Mouse (Mus musculus) hindbrain, embryonic 10.5 days (tissue): ENCODE results near the gene Zfp950. TPM values are rescaled to one million over a fixed set of nuclear protein-coding genes. Genes with fewer than 3 reads are reported as not detected.
"Not testable (repeated sequence)": the region's sequence is repeated elsewhere in the genome, so short reads cannot be mapped to it uniquely, and the experiment has no call there.

Experiments used
- DNase-seq: peaks from one replicate; pipeline ENCODE4 v3.0.0-alpha.2; 2017; ENCODE audit warnings: low spot score
- H3K27ac ChIP-seq: fragments of 300-500 bp; sonication (generic); 2 replicates; pipeline ENCODE4 v1.5.1; 2016; ENCODE audit warnings: mild to moderate bottlenecking, moderate library complexity
- H3K27me3 ChIP-seq: fragments of 300-500 bp; sonication (generic); 2 replicates; pipeline ENCODE4 v1.6.1; 2016; ENCODE audit warnings: mild to moderate bottlenecking; ENCODE audit not compliant: poor library complexity, insufficient read depth, severe bottlenecking
- H3K36me3 ChIP-seq: fragments of 300-500 bp; sonication (generic); 2 replicates; pipeline ENCODE4 v1.6.1; 2016; ENCODE audit warnings: mild to moderate bottlenecking, moderate library complexity
- H3K4me1 ChIP-seq: fragments of 300-500 bp; sonication (generic); replicated peaks from 2 replicates; pipeline ENCODE4 v1.6.1; 2016; ENCODE audit warnings: mild to moderate bottlenecking
- H3K4me3 ChIP-seq: fragments of 300-500 bp; sonication (generic); 2 replicates; pipeline ENCODE4 v1.5.1; 2016; ENCODE audit warnings: mild to moderate bottlenecking, moderate library complexity
- H3K9me3 ChIP-seq: fragments of 300-500 bp; sonication (generic); 2 replicates; pipeline ENCODE4 v1.6.1; 2016; ENCODE audit warnings: mild to moderate bottlenecking, moderate library complexity
- WGBS: fragments of 180-500 bp; shearing (Covaris S2); methylation state at CpG from one replicate; pipeline ENCODE4 v1.1.7; 2016; 5-methylcytosine and 5-hydroxymethylcytosine counted together
- polyA plus RNA-seq: library from polyadenylated mRNA; unstranded; fragments of >200 nt; fragmentation: Nextera tagmentation; extraction: Ambion mirVana; gene quantifications from 2 replicates; pipeline ENCODE4 v1.2.1, GENCODE M21; 2016

Zfp950 gene
- 18.6 and 21.6 TPM in 2 replicates for polyA plus RNA-seq

DNA sequence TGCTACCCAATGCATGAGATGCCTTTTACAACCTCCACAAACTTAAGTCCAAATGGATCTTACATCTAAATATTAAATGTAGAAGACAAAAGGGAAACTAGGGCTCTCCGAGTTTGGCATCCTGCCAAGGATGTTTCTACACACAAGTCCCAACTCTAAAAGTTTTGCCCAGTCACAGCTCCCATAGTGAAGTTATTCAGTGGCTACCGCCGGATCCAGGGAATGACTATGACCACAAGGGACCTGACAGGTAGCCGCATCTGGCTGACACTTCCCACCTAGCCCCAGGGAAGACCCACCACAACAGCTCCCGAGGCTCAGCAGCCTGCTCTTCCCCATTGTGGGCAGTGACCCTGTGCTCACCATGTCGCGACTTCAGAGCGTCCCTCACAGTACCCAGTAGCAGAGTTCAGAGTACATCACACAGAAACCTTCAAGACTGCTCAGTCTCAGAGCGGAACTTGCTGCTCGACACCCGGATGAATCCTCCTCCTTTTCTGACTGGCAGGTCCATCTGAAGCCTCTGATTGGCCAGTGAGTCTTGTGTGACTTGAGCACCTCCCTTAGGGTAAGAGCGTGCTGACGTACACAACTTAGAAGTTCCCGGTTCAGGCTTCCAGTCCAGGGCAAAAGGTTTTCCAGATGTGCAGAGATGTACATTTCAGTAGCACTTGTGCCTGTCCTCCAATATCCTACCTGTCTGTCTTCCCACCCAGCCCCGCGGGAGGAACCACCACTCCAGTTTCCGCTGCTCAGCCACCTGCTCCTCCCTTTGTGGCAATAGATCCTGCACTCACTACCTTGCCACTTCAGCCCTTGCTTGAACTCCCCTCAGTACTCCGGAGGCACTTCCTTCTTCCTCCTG lies at the start of gene Zfp950:
Gene Zfp950, minus strand, starts transcription at position 499 of the 865 bp plus-strand sequence.
- Histone ChIP-seq H3K27me3 (no peaks in the 10 kb centered on the region), H3K9me3 (no peaks in the 10 kb centered on the region), H3K4me1 (peaks cover 17% of the 10 kb centered on the region), H3K27ac (peak within 1 kb of the TSS; percentile 86), H3K36me3 (peaks cover 7% of the 10 kb centered on the region; the same call in 1 of the 2 replicates), H3K4me3 (peak within 1 kb of the TSS; percentile 84)
- WGBS, result under 1% methylated on average over 18 of the region's 18 CpGs
- DNase-seq, result peak; percentile 80

DNA sequence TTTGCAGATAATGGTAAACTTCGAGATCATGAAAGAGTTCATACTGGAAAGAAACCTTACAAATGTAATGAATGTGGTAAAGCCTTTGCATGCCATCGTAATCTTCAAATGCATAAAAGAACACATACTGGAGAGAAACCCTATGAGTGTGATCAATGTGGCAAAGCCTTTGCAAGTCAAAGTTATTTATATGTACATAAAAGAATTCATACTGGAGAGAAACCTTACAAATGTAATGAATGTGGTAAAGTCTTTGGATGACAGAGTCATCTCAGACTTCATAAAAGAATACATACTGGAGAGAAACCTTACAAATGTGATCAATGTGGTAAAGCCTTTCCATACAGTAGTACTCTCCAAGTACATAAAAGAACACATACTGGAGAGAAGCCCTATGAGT lies 43.0 kb upstream of the Zfp950 start, which contains the start of gene Gm6020:
Gene Gm6020, plus strand, starts transcription at position 301 of the 400 bp plus-strand sequence.
- peaks cover 47% of the 10 kb centered on the region for H3K9me3 ChIP-seq
- not testable (repeated sequence) for H3K27ac ChIP-seq, H3K4me1 ChIP-seq, DNase-seq, H3K27me3 ChIP-seq, H3K36me3 ChIP-seq, H3K4me3 ChIP-seq
- WGBS, result 86% methylated on average over 2 of the region's 2 CpGs

DNA sequence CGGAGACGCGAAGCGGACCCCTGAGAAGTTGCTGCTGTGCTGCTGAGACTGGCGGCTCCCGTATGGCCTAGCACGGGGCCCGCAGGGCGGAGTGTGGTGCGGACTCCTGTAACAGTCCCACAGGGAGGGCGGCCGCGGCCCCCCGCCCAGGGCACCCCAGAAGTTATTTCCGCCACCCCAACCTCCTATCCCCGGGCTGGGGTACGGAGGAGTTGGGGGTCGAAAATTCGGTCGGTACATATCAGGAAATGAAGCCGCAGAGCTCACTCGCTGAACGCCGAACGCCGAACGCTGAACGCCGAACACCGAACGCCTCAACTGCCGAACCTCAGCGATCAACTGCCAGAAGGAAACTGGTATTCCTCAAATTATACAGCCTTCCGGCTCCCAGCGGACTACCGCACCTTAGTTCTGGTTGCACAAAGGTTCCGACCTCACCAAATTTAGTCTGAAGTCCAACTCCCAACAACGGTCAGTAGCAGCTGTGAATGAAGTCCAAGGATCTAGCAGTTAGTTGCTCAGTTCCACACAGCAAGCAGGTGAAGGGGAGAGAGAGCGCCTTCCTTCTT lies 35.2 kb upstream of the Zfp950 start, which contains the start of gene Gm7102:
Gene Gm7102, minus strand, starts transcription at position 554 of the 569 bp plus-strand sequence.
- H3K4me1 ChIP-seq, result no peaks in the 10 kb centered on the region
- no peak within 1 kb of the TSS for H3K27ac ChIP-seq
- whole genome bisulfite sequencing, result 25% methylated on average over 39 of the region's 39 CpGs
- peaks cover 3% of the 10 kb centered on the region for H3K27me3 ChIP-seq
- no peaks in the 10 kb centered on the region for H3K36me3 ChIP-seq
- DNase-seq, result peak; percentile 17
- H3K4me3 ChIP-seq, result peak within 1 kb of the TSS; percentile 46
- H3K9me3 ChIP-seq, result peaks cover 19% of the 10 kb centered on the region; the same call in 1 of the 2 replicates

DNA sequence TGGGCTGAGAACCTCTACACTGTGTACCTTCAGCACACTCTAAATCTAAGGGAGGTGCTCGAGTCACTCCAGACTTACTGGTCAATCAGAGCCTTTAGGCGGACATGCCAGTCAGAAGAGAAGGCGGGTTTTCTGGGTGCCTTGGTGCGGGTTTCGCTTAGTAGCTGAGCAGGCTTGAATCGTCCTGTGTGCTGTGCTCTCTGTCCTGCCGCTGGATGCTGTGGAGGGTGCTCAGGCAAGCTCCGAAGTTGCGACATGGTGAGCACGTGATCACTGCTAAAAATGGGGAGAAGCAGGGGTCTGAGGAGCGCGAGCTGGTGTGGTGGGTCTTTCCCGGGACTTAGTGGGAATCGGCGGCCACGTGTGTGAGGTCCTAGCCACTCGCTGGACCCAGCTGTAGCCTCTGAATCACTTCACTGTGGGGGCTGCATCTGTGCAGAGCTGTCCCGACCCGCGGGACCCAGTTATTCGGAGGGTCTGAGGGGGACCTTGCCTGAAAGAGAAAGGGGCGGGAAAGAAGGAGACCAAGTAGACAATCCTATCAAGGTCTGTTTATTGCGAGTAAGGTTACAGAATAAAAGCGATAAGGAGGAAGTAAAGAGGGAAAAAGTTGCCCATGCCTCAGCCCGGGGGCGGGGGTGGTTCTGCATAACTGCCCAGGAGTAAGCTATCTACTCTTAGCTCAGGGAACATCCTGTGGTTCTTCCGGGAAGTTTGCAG lies 11.2 kb upstream of the Zfp950 start:
- Histone ChIP-seq H3K27me3 (peaks cover 8% of the 10 kb centered on the region; the same call in 1 of the 2 replicates), H3K4me3 (peak overlapping the region; percentile 56), H3K4me1 (peaks cover 10% of the 10 kb centered on the region), H3K27ac (peak overlapping the region; percentile 69), H3K36me3 (no peaks in the 10 kb centered on the region), H3K9me3 (no peaks in the 10 kb centered on the region)
- DNase-seq, result peak; percentile 39
- WGBS, result 6% methylated on average over 27 of the region's 27 CpGs

DNA sequence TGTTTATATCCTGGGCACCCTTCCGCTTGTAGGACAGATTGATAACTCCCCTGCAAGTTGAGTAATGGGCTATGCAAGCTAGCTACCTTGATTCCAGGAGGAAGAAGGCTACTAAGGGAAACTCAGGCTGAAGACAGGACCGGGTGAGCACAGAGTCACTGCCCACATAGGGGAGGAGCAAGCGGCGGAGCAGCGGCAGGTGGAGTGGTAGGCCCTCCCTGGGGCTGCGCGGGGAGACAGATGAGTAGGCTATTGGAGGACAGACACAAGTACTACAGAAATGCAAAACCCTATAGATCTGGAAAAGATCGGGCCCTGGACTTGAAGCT lies 10.7 kb upstream of the Zfp950 start:
- H3K4me3 ChIP-seq, result peak overlapping the region; percentile 56
- H3K9me3 ChIP-seq, result no peaks in the 10 kb centered on the region
- DNase-seq, result peak; percentile 33
- peaks cover 8% of the 10 kb centered on the region; the same call in 1 of the 2 replicates for H3K27me3 ChIP-seq
- H3K27ac ChIP-seq, result no peak overlapping the region
- H3K36me3 ChIP-seq, result no peaks in the 10 kb centered on the region
- H3K4me1 ChIP-seq, result peaks cover 10% of the 10 kb centered on the region
- 7% methylated on average over 8 of the region's 8 CpGs for WGBS

DNA sequence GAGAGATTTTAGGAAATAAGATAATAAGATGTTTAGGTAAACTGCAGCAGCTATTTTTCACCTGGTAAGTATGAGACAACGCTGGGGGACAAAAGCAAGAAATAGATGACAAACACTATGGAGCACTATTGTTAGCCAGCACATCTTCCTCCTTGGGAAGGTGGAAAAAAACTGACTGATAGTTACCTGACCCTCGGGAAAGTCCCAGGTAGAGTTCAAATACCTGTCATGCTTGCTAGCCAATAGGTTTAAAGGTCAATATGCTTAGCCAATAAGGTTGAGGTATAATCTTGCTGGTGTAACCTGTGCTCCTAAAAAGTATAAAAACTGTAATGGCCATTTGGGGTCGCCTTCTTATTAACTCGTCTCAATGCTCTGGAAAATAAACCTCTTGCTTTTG lies 659 bp upstream of the Zfp950 start:
- peak overlapping the region; percentile 86 for H3K27ac ChIP-seq
- H3K27me3 ChIP-seq, result no peaks in the 10 kb centered on the region
- peaks cover 7% of the 10 kb centered on the region; the same call in 1 of the 2 replicates for H3K36me3 ChIP-seq
- peaks cover 17% of the 10 kb centered on the region for H3K4me1 ChIP-seq
- no peaks in the 10 kb centered on the region for H3K9me3 ChIP-seq
- no peak for DNase-seq
- H3K4me3 ChIP-seq, result peak overlapping the region; percentile 84
- WGBS, result 19% methylated on average over 4 of the region's 4 CpGs

DNA sequence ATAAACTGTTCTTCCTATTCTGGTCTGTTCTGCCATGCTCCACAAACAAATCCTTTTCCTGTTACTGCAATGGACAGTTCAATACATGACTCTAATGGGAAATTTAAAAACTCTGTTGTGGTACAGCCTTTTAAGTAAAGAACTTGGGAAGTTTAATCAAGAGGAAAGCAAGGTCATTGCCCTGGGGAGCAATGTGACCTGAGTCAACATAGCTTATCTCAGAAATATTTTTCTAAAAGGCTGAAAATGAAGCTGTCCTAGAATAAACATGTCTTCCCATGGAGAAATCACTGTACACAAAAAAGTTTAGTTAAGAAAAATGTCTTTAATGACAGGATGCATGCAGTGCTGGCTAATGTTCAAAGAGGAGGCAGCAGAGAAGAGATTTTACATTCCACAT lies 2.0 kb downstream of the Zfp950 start:
- no peak for DNase-seq
- no peak overlapping the region for H3K27ac ChIP-seq
- H3K36me3 ChIP-seq, result peaks cover 13% of the 10 kb centered on the region; the same call in 1 of the 2 replicates
- H3K4me1 ChIP-seq, result peaks cover 17% of the 10 kb centered on the region
- H3K27me3 ChIP-seq, result no peaks in the 10 kb centered on the region
- H3K9me3 ChIP-seq, result no peaks in the 10 kb centered on the region
- no peak overlapping the region for H3K4me3 ChIP-seq

DNA sequence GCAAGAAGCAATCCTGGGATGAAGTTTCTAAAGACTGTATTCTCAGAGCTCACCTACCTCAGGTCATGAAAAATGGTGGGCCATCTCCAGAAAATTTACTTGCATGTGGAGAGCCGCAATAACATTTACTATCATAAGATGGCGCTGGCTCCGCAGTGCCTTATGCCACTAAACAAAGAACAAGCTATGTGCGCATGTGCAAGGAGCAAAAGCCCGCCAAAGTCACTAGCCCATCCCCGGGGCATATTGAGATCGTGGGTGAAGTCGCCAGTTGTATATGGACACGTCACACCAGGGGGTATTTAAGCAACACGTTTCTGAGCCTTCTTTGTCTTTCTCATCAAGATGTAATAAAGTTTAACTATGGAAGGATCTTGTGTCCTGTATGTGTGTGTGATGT lies 9.5 kb downstream of the Zfp950 start:
- no peaks in the 10 kb centered on the region for H3K27me3 ChIP-seq
- H3K4me1 ChIP-seq, result no peaks in the 10 kb centered on the region
- H3K27ac ChIP-seq, result no peak overlapping the region
- H3K9me3 ChIP-seq, result 0 out of 2 replicates have a peak, but pooled peaks cover 3% of the 10 kb centered on the region
- H3K36me3 ChIP-seq, result peaks cover 41% of the 10 kb centered on the region
- WGBS, result 87% methylated on average over 10 of the region's 10 CpGs
- H3K4me3 ChIP-seq, result no peak overlapping the region
- DNase-seq, result no peak

DNA sequence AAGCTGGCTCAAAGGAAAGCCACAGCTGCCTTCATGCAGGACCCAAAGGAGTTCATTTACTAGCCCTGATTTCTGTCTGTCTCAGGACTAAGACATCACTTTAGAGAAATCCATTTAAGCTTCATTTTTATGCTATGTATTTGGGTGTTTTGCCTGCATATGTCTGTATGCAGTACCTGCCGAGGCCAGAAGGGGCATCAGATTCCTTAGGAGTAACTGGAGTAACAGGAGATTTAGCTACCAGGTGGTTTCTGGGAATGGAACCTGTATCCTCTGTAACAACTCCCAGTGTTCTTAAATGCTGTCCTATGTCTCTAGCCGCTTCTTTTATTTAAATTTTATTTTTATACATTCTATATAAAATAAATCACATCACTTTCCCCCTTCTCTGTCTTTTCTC lies 30.5 kb downstream of the Zfp950 start:
- DNase-seq, result no peak
- 52% methylated on average over 2 of the region's 2 CpGs for WGBS
- Histone ChIP-seq H3K4me3 (no peak overlapping the region), H3K27ac (no peak overlapping the region), H3K9me3 (peaks cover 13% of the 10 kb centered on the region), H3K4me1 (no peaks in the 10 kb centered on the region), H3K27me3 (no peaks in the 10 kb centered on the region), H3K36me3 (no peaks in the 10 kb centered on the region)

DNA sequence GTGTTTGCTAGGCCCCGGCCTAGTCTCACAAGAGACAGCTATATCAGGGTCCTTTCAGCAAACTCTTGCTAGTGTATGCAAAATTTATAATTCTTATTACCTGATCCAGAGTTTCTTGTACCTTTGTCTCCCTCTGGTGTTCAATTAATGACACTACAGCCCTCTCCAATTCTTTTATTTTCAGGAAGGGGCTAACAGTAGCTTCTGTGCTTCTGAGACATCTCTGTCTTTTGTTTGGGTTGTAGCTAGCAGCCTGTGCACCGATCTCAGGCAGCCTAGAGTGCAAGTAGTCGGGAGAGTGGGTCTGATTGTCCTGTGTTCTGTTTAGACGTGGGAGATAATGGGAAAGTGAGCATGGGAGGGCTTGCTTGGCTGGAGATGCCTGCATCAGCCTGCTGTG lies 42.9 kb downstream of the Zfp950 start:
- 25% methylated on average over 4 of the region's 4 CpGs for WGBS
- Histone ChIP-seq H3K27ac (no peak overlapping the region), H3K4me3 (no peak overlapping the region), H3K36me3 (peaks cover 4% of the 10 kb centered on the region; the same call in 1 of the 2 replicates), H3K9me3 (no peaks in the 10 kb centered on the region), H3K27me3 (no peaks in the 10 kb centered on the region), H3K4me1 (no peaks in the 10 kb centered on the region)
- no peak for DNase-seq

DNA sequence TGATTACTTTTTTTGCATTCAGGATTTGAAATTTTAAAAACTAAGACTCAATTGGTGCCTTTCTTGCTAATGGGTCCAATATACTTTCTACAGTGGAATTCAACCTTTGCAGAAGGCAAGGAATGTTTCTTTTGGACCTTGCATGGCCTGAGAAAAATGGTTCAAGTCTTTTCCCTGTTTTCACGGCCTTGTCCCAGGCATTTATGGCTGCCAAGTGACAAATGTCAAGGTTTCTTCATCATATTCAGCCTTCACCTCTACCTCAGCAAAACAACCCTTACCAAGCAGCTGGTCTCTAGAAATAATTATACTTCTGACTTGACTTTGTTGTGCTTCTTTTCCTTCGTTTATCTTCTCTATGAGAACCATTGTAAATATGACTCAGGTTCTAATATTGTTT lies 43.9 kb downstream of the Zfp950 start:
- Histone ChIP-seq H3K36me3 (peaks cover 4% of the 10 kb centered on the region; the same call in 1 of the 2 replicates), H3K4me3 (no peak overlapping the region)
- 83% methylated on average over 2 of the region's 2 CpGs for WGBS

DNA sequence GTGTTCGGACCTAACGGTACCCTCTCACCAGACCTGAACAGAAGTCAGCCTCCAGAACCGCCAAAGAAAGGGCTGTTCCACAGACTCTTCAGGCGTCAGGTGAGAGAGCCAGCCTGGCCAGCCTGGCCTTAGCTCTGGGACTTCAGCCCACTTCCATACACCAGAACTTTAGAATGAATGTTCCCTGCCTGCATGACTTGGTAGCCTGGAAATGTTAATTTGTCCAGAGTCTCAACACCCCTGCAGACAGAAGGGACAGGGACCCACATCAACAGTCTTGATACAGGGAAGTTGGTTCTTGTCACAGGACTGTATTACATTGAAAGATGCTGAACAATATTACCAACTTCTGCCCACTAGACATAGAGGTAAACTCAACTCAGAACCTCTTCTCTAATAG lies 50.1 kb downstream of the Zfp950 start:
- no peaks in the 10 kb centered on the region for H3K9me3 ChIP-seq
- H3K27ac ChIP-seq, result no peak overlapping the region
- no peak for DNase-seq
- peaks cover 15% of the 10 kb centered on the region; the same call in 1 of the 2 replicates for H3K36me3 ChIP-seq
- H3K4me1 ChIP-seq, result no peaks in the 10 kb centered on the region
- no peak overlapping the region for H3K4me3 ChIP-seq
- no peaks in the 10 kb centered on the region for H3K27me3 ChIP-seq
- WGBS, result 92% methylated on average over 4 of the region's 4 CpGs

More for the DNA sequence above, 43.9 kb downstream of the Zfp950 start:
- Histone ChIP-seq H3K27me3 (no peaks in the 10 kb centered on the region), H3K4me1 (no peaks in the 10 kb centered on the region), H3K9me3 (no peaks in the 10 kb centered on the region), H3K27ac (no peak overlapping the region)
- no peak for DNase-seq
